In genomic region chr3:152211731-152212279, GRCm38 (mm10) we compare ENCODE assay signal across 8 mouse cellular contexts. TPM values are rescaled to one million over a fixed set of nuclear protein-coding genes. Genes with fewer than 3 reads are reported as not detected.
DNase-seq lines count a peak whose midpoint lies in the region; ATAC-seq and TF ChIP-seq lines count a peak whose summit lies in the region.

No protein-coding gene starts in this region.

- no peaks in the 10 kb centered on the region for H3K27me3 ChIP-seq in lung, embryonic 14.5 days (ENCODE audit: insufficient read depth, low read length)
- no peaks in the 10 kb centered on the region for H3K27me3 ChIP-seq in hindbrain, embryonic 15.5 days
- no peaks in the 10 kb centered on the region for H3K27me3 ChIP-seq in midbrain, embryonic 11.5 days (ENCODE audit: control insufficient read depth, insufficient read depth, low read length)

- peak; percentile 30 for DNase-seq in lung, embryonic 14.5 days
- no peak for DNase-seq in lung, adult 18-20 months
- peak; percentile 90 for DNase-seq in midbrain, embryonic 11.5 days (ENCODE audit: low spot score, missing footprints)
- DNase-seq in c-Kit-positive CD71-positive TER-119-positive erythroid progenitor cells, embryonic 14.5 days (ENCODE audit: low spot score) = no peak
- DNase-seq in adrenal gland, postnatal 25 days = no peak
- no peak for DNase-seq in right cerebral cortex, postnatal 10 days (ENCODE audit: low spot score in 2 of 2)

- H3K4me3 ChIP-seq in lung, embryonic 14.5 days (ENCODE audit: low read depth, low read length) = peak overlapping the region; percentile 99
- H3K4me3 ChIP-seq in bone marrow, adult 2 months (replicated peaks; ENCODE audit: control insufficient read depth, low read depth, low read length) = peak overlapping the region; percentile 80
- H3K4me3 ChIP-seq in hindbrain, embryonic 15.5 days = peak overlapping the region; percentile 99
- peak overlapping the region; percentile 98 for H3K4me3 ChIP-seq in midbrain, embryonic 11.5 days (ENCODE audit: low read depth, low read length)

- no peak for TF ChIP-seq POLR2A in bone marrow, adult 2 months (IDR thresholded peaks at IDR 0.05; ENCODE audit: borderline replicate concordance, control insufficient read depth, low read depth, low read length)

- H3K9me3 ChIP-seq in lung, embryonic 14.5 days (ENCODE audit: low read depth, low read length) = no peaks in the 10 kb centered on the region
- no peaks in the 10 kb centered on the region for H3K9me3 ChIP-seq in hindbrain, embryonic 15.5 days
- H3K9me3 ChIP-seq in midbrain, embryonic 11.5 days (ENCODE audit: control insufficient read depth, low read length) = no peaks in the 10 kb centered on the region

- H3K9ac ChIP-seq in lung, embryonic 14.5 days = peak overlapping the region; percentile 100
- peak overlapping the region; percentile 100 for H3K9ac ChIP-seq in hindbrain, embryonic 15.5 days
- peak overlapping the region; percentile 100 for H3K9ac ChIP-seq in midbrain, embryonic 11.5 days (ENCODE audit: low read length)

- H3K4me2 ChIP-seq in lung, embryonic 14.5 days = peak overlapping the region; percentile 83
- H3K4me2 ChIP-seq in hindbrain, embryonic 15.5 days = peak overlapping the region; percentile 79
- H3K4me2 ChIP-seq in midbrain, embryonic 11.5 days = peak overlapping the region; percentile 58

- WGBS in lung, embryonic 14.5 days = under 1% methylated on average over 7 of the region's 7 CpGs
- 3% methylated on average over 7 of the region's 7 CpGs for WGBS in bone marrow, adult 2 months
- WGBS in hindbrain, embryonic 15.5 days = 35% methylated on average over 7 of the region's 7 CpGs
- WGBS in midbrain, embryonic 11.5 days = 48% methylated on average over 7 of the region's 7 CpGs

- TF ChIP-seq CTCF in lung, embryonic 14.5 days (IDR thresholded peaks at IDR 0.05; ENCODE audit: low read depth) = no peak
- TF ChIP-seq CTCF in bone marrow, adult 2 months (IDR thresholded peaks at IDR 0.05; ENCODE audit: control insufficient read depth, insufficient read depth, low read length) = no peak

- peak overlapping the region; percentile 100; the same call in 1 of the 2 replicates for H3K27ac ChIP-seq in lung, embryonic 14.5 days (ENCODE audit: low read depth)
- no peak overlapping the region for H3K27ac ChIP-seq in bone marrow, adult 2 months (ENCODE audit: control insufficient read depth, insufficient read depth, low read depth, low read length, poor library complexity)
- H3K27ac ChIP-seq in hindbrain, embryonic 15.5 days (replicated peaks) = peak overlapping the region; percentile 100
- H3K27ac ChIP-seq in midbrain, embryonic 11.5 days (ENCODE audit: low read depth, low read length) = no peak overlapping the region

- H3K4me1 ChIP-seq in lung, embryonic 14.5 days (ENCODE audit: insufficient read depth) = peaks cover 6% of the 10 kb centered on the region; the same call in 1 of the 2 replicates
- H3K4me1 ChIP-seq in bone marrow, adult 2 months (ENCODE audit: control insufficient read depth, insufficient read depth, low read length) = peaks cover 6% of the 10 kb centered on the region; the same call in 1 of the 2 replicates
- peaks cover 35% of the 10 kb centered on the region for H3K4me1 ChIP-seq in hindbrain, embryonic 15.5 days (replicated peaks)
- peaks cover 27% of the 10 kb centered on the region for H3K4me1 ChIP-seq in midbrain, embryonic 11.5 days (ENCODE audit: control insufficient read depth, insufficient read depth, low read length)

- no peak for ATAC-seq in lung, embryonic 14.5 days (ENCODE audit: insufficient read depth)
- no peak for ATAC-seq in hindbrain, embryonic 15.5 days (ENCODE audit: low FRiP score, low read depth)
- ATAC-seq in midbrain, embryonic 11.5 days (ENCODE audit: low FRiP score) = no peak

- H3K36me3 ChIP-seq in lung, embryonic 14.5 days (ENCODE audit: insufficient read depth) = peaks cover 20% of the 10 kb centered on the region
- peaks cover 14% of the 10 kb centered on the region for H3K36me3 ChIP-seq in hindbrain, embryonic 15.5 days
- H3K36me3 ChIP-seq in midbrain, embryonic 11.5 days (ENCODE audit: control insufficient read depth, insufficient read depth, low read length) = no peaks in the 10 kb centered on the region; the same call in 1 of the 2 replicates

RNA-seq across cellular contexts. Expression of gene Fubp1, which starts 1.6 kb away (rescaled TPM):
- polyA plus RNA-seq in lung, embryonic 14.5 days (2014; fragmentation: Nextera tagmentation; extraction: Ambion mirVana) = 300 and 305 TPM in 2 replicates
- polyA plus RNA-seq in bone marrow, adult 2 months (2011; ENCODE audit: insufficient read depth, insufficient read length, low replicate concordance, missing spikeins) = 47.1 and 78.2 TPM in 2 replicates
- polyA plus RNA-seq in hindbrain, embryonic 15.5 days (2015; fragmentation: Nextera tagmentation; extraction: Ambion mirVana) = 201 and 208 TPM in 2 replicates
- 452 and 457 TPM in 2 replicates for polyA plus RNA-seq in midbrain, embryonic 11.5 days (2014; fragmentation: Nextera tagmentation; extraction: Ambion mirVana)
- 157 and 210 TPM in 2 replicates for total RNA-seq in adrenal gland, postnatal 25 days (2021)

RNA-seq across cellular contexts. Expression of gene Dnajb4, which starts 1.7 kb away (rescaled TPM):
- polyA plus RNA-seq in lung, embryonic 14.5 days (2014; fragmentation: Nextera tagmentation; extraction: Ambion mirVana) = 33.7 and 36.8 TPM in 2 replicates
- polyA plus RNA-seq in bone marrow, adult 2 months (2011; ENCODE audit: insufficient read depth, insufficient read length, low replicate concordance, missing spikeins) = 25.3 and 37.8 TPM in 2 replicates
- 42.4 and 42.5 TPM in 2 replicates for polyA plus RNA-seq in hindbrain, embryonic 15.5 days (2015; fragmentation: Nextera tagmentation; extraction: Ambion mirVana)
- polyA plus RNA-seq in midbrain, embryonic 11.5 days (2014; fragmentation: Nextera tagmentation; extraction: Ambion mirVana) = 26.6 and 29.0 TPM in 2 replicates
- total RNA-seq in adrenal gland, postnatal 25 days (2021) = 35.4 and 36.6 TPM in 2 replicates

RNA-seq across cellular contexts. Expression of gene Gipc2, which starts 45.8 kb away (rescaled TPM):
- 4.3 and 6.8 TPM in 2 replicates for polyA plus RNA-seq in lung, embryonic 14.5 days (2014; fragmentation: Nextera tagmentation; extraction: Ambion mirVana)
- polyA plus RNA-seq in bone marrow, adult 2 months (2011; ENCODE audit: insufficient read depth, insufficient read length, low replicate concordance, missing spikeins) = 4.1 TPM in 1 of 2 replicates, not detected in the other
- 13.5 and 13.7 TPM in 2 replicates for polyA plus RNA-seq in hindbrain, embryonic 15.5 days (2015; fragmentation: Nextera tagmentation; extraction: Ambion mirVana)
- 1.5 and 2.1 TPM in 2 replicates for polyA plus RNA-seq in midbrain, embryonic 11.5 days (2014; fragmentation: Nextera tagmentation; extraction: Ambion mirVana)
- total RNA-seq in adrenal gland, postnatal 25 days (2021) = 1.1 TPM in 1 of 2 replicates, not detected in the other

RNA-seq across cellular contexts. Expression of gene Nexn, which starts 54.3 kb away (rescaled TPM):
- 72.6 and 80.5 TPM in 2 replicates for polyA plus RNA-seq in lung, embryonic 14.5 days (2014; fragmentation: Nextera tagmentation; extraction: Ambion mirVana)
- 2.3 and 7.3 TPM in 2 replicates for polyA plus RNA-seq in bone marrow, adult 2 months (2011; ENCODE audit: insufficient read depth, insufficient read length, low replicate concordance, missing spikeins)
- polyA plus RNA-seq in hindbrain, embryonic 15.5 days (2015; fragmentation: Nextera tagmentation; extraction: Ambion mirVana) = 1.4 and 1.8 TPM in 2 replicates
- 2.6 and 4.2 TPM in 2 replicates for polyA plus RNA-seq in midbrain, embryonic 11.5 days (2014; fragmentation: Nextera tagmentation; extraction: Ambion mirVana)
- 3.5 and 4.7 TPM in 2 replicates for total RNA-seq in adrenal gland, postnatal 25 days (2021)

Comparison
In these comparisons a context has a peak if more than half of its experiments do, and no peak if none do; other contexts are left out.
1. DNase-seq: peak in lung, embryonic 14.5 days (single experiment) and midbrain, embryonic 11.5 days (single experiment); none in lung, adult 18-20 months (0 of 2), c-Kit-positive CD71-positive TER-119-positive erythroid progenitor cells, embryonic 14.5 days (single experiment), adrenal gland, postnatal 25 days (single experiment) and right cerebral cortex, postnatal 10 days (0 of 2).
2. H3K27ac ChIP-seq: peak in lung, embryonic 14.5 days (single experiment) and hindbrain, embryonic 15.5 days (single experiment); none in bone marrow, adult 2 months (single experiment) and midbrain, embryonic 11.5 days (single experiment).
3. Peak in every context shown above with its lines, with median percentiles within 50 percentile points of each other: H3K4me2 ChIP-seq, H3K4me3 ChIP-seq and H3K9ac ChIP-seq.